Mouse (Mus musculus): Measurements from ENCODE around the gene Slain1.

The Slain1 gene

GRCm38 (mm10) chr14:103649896-103650334, at the start of gene Slain1:
Slain1 (plus strand) TSS chr14:103650228.
- peak; percentile 93 for DNase-seq (ENCODE audit: extremely low spot score)

GRCm38 (mm10) chr14:103608063-103608462, 42.0 kb upstream of the Slain1 start:
- no peak for DNase-seq (ENCODE audit: extremely low spot score)

- no peak for DNase-seq (ENCODE audit: extremely low spot score)
These were observed 36.3 kb upstream of the Slain1 start for GRCm38 (mm10) chr14:103613573-103614271.

- no peak for DNase-seq (ENCODE audit: extremely low spot score)
These were observed 35.8 kb upstream of the Slain1 start for GRCm38 (mm10) chr14:103614272-103614587.

- no peak for DNase-seq (ENCODE audit: extremely low spot score)
These were observed 30.3 kb upstream of the Slain1 start for GRCm38 (mm10) chr14:103619756-103620155.

- DNase-seq (ENCODE audit: extremely low spot score) = no peak
These were observed 28.8 kb upstream of the Slain1 start for GRCm38 (mm10) chr14:103621207-103621606.

GRCm38 (mm10) chr14:103626100-103626499, 23.9 kb upstream of the Slain1 start:
- DNase-seq (ENCODE audit: extremely low spot score) = no peak

- no peak for DNase-seq (ENCODE audit: extremely low spot score)
These were observed 20.2 kb upstream of the Slain1 start for GRCm38 (mm10) chr14:103629639-103630364.

- no peak for DNase-seq (ENCODE audit: extremely low spot score)
These were observed 19.5 kb upstream of the Slain1 start for GRCm38 (mm10) chr14:103630545-103630944.

GRCm38 (mm10) chr14:103643933-103644332, 6.1 kb upstream of the Slain1 start:
- DNase-seq (ENCODE audit: extremely low spot score) = no peak

GRCm38 (mm10) chr14:103647981-103648380, 2.0 kb upstream of the Slain1 start:
- no peak for DNase-seq (ENCODE audit: extremely low spot score)

- DNase-seq (ENCODE audit: extremely low spot score) = peak; percentile 55
These were observed 1.3 kb upstream of the Slain1 start for GRCm38 (mm10) chr14:103648623-103649255.

- DNase-seq (ENCODE audit: extremely low spot score) = no peak
These were observed 726 bp upstream of the Slain1 start for GRCm38 (mm10) chr14:103649302-103649701.

- peak; percentile 61 for DNase-seq (ENCODE audit: extremely low spot score)
These were observed 529 bp downstream of the Slain1 start for GRCm38 (mm10) chr14:103650413-103651101.

GRCm38 (mm10) chr14:103651106-103651505, 1.1 kb downstream of the Slain1 start:
- DNase-seq (ENCODE audit: extremely low spot score) = no peak

GRCm38 (mm10) chr14:103651562-103651961, 1.5 kb downstream of the Slain1 start:
- DNase-seq (ENCODE audit: extremely low spot score) = no peak

GRCm38 (mm10) chr14:103652524-103652923, 2.5 kb downstream of the Slain1 start:
- DNase-seq (ENCODE audit: extremely low spot score) = no peak

GRCm38 (mm10) chr14:103653800-103654199, 3.8 kb downstream of the Slain1 start:
- no peak for DNase-seq (ENCODE audit: extremely low spot score)

- no peak for DNase-seq (ENCODE audit: extremely low spot score)
These were observed 5.4 kb downstream of the Slain1 start for GRCm38 (mm10) chr14:103655448-103655847.

GRCm38 (mm10) chr14:103657876-103658275, 7.8 kb downstream of the Slain1 start:
- DNase-seq (ENCODE audit: extremely low spot score) = no peak

GRCm38 (mm10) chr14:103663026-103663425, 13.0 kb downstream of the Slain1 start:
- DNase-seq (ENCODE audit: extremely low spot score) = no peak

- no peak for DNase-seq (ENCODE audit: extremely low spot score)
These were observed 14.4 kb downstream of the Slain1 start for GRCm38 (mm10) chr14:103664391-103664790.

Measured in embryo, embryonic 9.5 days (tissue).